Mouse (Mus musculus) CD4-positive, CD25-positive, alpha-beta regulatory T cell, adult 4 months (primary cell): ENCODE data around the gene Plppr3. TPM values are rescaled to one million over a fixed set of nuclear protein-coding genes. Genes with fewer than 3 reads are reported as not detected.

Experiments
- ATAC-seq: one replicate; pipeline ENCODE4 v1.8.0; 2017
- polyA plus RNA-seq, 2 experiments: library from polyadenylated mRNA; unstranded; fragments of 100-300 nt; shearing (Covaris generic); gene quantifications; one replicate each; pipeline ENCODE4 v1.2.1; 2017

Plppr3 gene
- 1 to 10 TPM; 2.1 to 4.5 TPM for polyA plus RNA-seq

DNA sequence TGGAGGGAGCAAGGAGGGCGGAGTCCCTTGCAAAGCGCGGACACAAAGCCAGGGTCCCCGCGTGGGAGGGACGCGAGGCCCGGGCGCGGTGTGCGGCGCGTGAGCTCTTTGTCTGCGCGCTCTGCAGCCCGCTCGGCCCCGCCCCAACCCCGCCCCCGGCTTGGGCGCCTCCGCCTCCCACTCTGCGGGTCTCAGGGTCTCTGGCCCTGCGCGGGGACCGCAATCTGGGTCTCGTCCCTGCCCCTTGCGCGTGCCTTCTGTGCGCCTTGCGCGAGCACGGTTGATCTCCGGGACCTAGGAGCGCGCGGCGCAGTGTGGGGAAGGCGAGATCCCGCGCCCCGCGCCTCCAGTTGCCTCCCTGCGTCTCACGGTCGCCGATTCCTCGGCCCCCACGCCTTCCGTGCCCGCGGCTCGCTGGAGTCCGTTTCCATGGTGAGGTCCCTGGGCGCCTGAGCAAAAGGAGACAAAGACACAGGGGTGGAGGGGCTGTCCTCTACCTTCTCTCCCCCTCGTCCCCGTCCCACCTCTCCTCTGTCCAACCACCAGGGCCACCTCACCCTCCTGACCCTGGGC is at the start of gene Plppr3, which contains the start of gene Prtn3:
Gene Plppr3, minus strand, starts transcription at position 345 of the 573 bp plus-strand sequence.
Gene Prtn3, plus strand, starts transcription at position 187 of the 573 bp plus-strand sequence.
- no peak for ATAC-seq

DNA sequence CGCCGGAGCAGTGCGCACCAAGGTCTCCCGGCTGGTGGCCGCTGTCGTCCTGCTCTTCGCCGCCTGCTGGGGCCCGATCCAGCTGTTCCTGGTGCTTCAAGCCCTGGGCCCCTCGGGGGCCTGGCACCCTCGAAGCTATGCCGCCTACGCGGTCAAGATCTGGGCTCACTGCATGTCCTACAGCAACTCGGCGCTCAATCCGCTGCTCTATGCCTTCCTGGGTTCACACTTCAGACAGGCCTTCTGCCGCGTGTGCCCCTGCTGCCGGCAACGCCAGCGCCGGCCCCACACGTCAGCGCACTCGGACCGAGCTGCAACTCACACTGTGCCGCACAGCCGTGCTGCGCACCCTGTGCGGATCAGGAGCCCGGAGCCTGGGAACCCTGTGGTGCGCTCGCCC is 47.1 kb upstream of the Plppr3 start:
- ATAC-seq: no peak

DNA sequence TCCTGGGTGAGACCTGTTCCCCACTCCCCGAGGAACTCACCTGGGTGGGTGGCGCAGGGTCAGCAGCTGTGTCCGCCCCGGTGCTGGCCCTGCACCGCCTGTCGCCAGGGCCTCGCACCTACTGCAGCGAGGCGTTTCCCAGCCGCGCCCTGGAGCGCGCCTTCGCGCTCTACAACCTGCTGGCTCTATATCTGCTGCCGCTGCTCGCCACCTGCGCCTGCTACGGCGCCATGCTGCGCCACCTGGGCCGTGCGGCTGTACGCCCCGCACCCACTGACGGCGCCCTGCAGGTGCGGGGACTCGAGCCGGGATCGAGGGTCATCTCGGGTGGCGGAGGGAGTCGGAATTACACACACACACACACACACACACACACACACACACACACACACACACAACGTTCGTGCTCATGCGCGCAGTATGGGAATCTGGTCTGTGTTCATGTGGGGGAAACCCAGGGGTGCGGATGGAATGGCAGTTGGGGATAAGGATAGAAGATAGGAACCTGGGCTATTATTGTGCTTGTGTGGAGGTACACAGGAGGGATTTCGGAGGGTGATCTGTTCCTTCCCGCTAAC is 46.6 kb upstream of the Plppr3 start, which contains the start of gene R3hdm4:
Gene R3hdm4, minus strand, starts transcription at position 251 of the 578 bp plus-strand sequence.
- ATAC-seq: no peak

DNA sequence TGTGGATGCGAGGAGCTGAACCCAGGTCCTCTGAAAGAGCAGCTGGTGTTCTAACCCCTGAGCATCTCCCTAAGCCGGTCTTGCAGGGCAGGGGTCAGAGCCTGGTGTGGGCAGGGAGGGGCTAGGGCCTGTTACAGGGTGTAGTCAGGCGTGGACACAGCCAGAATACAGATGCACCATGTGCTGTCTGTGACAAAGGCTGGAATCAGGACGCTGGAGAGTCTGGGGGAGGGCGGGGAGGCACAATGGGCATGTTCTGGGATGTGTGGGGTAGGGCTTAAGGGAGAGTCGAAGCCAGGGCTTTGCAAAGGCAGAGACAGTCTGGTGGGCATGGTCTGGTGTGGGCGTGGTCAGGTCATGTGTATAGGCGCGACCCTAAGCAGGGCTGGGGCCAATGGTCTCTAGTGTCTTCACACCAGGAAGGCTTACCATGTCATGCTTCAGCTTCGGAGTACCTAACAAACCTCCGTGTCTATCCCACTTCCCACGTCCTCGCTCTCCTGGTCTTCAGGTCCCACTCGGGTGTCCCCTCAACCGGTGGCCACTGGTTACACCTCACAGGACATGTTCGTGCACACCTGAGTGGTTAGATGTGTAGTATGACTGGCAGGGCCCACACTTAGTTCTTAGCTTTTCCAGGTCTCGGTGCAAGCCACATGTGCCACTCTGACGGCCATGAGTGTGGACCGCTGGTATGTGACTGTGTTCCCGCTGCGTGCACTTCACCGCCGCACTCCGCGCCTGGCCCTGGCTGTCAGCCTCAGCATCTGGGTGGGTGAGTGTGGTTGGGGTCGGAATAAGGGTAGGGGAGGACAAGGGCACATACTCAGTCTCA is 45.8 kb upstream of the Plppr3 start:
- no peak for ATAC-seq

DNA sequence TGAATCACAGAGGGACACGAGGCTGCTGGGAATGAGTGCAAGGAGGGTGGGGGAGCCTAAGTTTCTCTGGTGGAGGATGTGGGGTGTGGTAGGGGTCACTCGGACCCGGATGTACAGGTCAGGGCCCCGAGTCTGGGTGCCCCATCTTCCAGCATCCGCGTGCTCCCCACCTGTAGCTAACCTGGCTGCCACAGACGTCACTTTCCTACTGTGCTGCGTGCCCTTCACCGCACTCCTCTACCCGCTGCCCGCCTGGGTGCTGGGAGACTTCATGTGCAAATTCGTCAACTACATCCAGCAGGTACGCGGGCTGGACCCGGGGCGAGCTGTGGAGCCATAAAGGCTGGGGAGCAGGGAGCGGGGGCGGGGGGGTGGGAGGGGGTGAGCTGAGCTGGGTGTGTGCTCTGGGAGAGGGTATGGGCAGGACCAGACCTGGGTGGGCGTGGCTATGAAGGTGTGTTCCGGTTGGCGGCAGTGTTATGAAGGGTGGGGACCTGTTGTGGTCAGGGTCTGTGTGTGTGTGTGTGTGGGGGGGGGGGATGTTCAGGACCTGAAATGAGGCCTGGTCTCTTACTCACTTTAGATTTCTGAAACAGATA is 44.9 kb upstream of the Plppr3 start:
- ATAC-seq: no peak

GRCm38 (mm10) chr10:79918231-79919078 is 44.0 kb upstream of the Plppr3 start:
- ATAC-seq: no peak

GRCm38 (mm10) chr10:79917532-79918100 is 43.2 kb upstream of the Plppr3 start:
- no peak for ATAC-seq

DNA sequence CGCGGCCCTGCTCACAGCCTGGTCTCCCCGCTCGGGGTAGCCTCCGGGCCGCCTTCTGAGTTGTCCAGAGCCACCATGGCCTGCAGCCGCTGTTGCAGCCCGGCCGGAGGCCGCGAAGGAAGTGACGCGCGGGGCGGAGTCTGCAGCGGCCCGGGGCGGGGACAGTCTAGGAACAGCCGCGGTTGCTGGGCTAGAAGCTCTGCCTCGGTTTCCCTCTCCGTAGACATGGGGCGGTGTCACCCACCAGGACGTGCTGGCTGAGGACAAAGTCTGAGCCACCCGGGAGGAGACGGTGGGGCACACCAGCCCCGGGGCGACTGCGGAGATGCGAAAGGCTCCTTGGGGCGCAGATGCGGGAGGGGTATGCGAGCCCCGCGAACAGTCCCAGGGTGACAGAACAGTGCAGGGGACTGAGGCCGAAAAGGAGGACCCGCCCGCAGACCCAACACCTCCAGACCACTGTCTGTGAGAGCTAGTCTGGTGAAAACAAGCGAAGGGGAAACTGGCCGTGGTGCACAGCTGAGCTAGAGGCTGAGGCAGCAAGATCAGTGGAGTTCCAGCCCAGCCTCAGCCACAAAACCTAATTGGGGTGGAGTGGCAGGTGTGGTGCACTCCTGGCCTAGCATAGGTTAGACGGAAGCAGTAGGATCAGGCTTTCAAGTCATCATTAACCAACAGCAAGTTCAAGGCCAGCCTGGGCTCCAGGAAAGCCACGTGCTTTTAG is 42.5 kb upstream of the Plppr3 start, which contains the start of gene Kiss1r:
Gene Kiss1r, plus strand, starts transcription at position 164 of the 724 bp plus-strand sequence.
- peak; percentile 94 for ATAC-seq

- ATAC-seq: no peak
Observed at GRCm38 (mm10) chr10:79916081-79916480, 41.6 kb upstream of the Plppr3 start.

GRCm38 (mm10) chr10:79914948-79915596 is 40.6 kb upstream of the Plppr3 start:
- ATAC-seq: no peak

DNA sequence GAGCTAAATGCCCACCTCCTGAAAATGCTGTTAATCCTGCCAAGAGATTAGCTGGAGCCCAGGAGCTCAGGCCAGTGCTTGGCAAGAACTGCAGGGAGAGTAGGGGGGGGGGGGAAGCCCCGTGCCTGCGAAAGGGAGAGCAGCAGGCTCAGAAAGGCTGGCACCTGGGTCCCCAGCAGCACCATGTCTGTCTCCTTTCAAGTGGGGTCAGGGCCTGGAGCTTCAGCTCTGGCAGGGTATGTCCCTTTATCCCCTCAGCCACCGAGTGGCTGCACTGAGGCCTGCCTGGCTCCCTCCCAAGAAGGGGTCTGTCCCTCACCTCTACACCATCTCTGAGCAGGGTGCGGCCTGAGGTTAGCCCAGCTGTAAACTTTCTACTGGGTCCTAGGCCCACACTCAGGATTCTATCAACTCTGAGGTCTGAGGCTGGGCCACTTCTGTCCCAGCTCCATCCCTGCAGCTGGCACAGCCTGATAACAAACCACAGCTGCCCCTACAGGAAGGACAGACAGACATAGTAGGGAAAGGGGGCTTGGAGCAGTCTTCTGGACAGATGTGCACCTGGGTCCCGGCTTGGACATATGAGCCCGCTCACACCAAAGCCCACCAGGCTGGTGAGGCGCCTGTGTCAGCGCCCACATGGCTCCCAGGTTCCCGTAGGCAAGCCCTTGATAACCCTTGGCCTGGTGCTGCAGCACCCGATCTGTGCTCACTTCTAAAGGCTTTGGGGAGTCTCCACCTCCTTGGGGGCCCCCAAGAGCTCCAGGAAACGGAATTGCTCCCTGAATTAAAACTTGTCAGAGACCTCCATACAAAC is 39.9 kb upstream of the Plppr3 start:
- ATAC-seq: no peak

GRCm38 (mm10) chr10:79912412-79912811 is 38.0 kb upstream of the Plppr3 start:
- no peak for ATAC-seq

DNA sequence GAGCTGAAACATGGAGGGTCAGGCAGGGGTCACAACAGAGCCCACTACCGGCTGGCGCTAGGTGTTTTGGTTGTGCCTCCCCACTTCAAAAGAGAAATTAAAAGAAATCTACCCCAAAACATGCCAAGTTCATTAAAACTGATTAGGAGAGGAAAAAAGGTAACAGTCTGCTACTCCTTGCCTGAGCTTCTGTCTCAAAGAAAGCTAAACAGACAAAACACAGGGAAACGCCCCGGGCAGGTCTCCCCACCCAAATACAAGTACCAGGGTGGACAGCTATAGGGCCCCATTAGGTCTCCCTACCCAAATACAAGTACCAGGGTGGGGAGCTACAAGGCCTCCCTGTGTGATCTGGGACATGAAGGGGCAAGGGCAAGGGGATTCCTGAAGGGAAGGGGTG is 36.1 kb upstream of the Plppr3 start, which contains the start of gene Gm26602:
Gene Gm26602, plus strand, starts transcription at position 301 of the 400 bp plus-strand sequence.
- ATAC-seq: no peak

- peak; percentile 38 for ATAC-seq
Observed at GRCm38 (mm10) chr10:79909092-79909922, 34.9 kb upstream of the Plppr3 start.

GRCm38 (mm10) chr10:79908167-79909091 is 34.0 kb upstream of the Plppr3 start, which contains the start of gene Med16:
Gene Med16, minus strand, starts transcription at chr10:79908923.
- ATAC-seq: peak; percentile 95

- ATAC-seq: no peak
Observed at GRCm38 (mm10) chr10:79907415-79907814, 33.0 kb upstream of the Plppr3 start.

DNA sequence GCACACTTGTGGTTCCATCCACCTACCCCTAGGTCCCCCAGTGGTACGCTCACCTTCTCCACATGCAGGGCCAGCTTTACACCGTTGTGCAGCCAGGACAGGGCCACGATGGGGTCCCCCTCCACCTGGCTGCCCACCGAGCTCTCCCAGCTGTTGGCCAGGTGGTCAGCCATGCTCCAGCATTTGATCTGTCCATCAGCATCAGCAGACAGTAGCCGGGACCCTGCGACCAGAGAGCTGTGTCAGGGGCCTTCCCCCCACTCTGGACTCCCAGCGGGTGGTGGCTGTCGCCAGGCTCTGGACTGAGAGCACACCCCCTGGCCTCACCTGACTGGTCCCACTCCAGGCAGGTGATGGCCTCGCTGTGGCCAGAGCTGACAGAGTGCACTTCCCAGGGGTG is 32.3 kb upstream of the Plppr3 start:
- no peak for ATAC-seq
